Mouse (Mus musculus) lung, adult 2 months (tissue): ENCODE measurements around the gene Gpank1.

Experiments used
- CTCF ChIP-seq: fragments of 200-500 bp; IDR thresholded peaks from 2 replicates; pipeline ENCODE4 v1.5.1; 2011; ENCODE audit warnings: mild to moderate bottlenecking, low read length, control low read depth; ENCODE audit not compliant: insufficient read depth
- POLR2A ChIP-seq: fragments of 200-500 bp; IDR thresholded peaks from 2 replicates; pipeline ENCODE4 v1.6.1; 2011; ENCODE audit warnings: low read depth, mild to moderate bottlenecking, control low read depth, low read length, borderline replicate concordance; ENCODE audit errors: extremely low read depth

DNA sequence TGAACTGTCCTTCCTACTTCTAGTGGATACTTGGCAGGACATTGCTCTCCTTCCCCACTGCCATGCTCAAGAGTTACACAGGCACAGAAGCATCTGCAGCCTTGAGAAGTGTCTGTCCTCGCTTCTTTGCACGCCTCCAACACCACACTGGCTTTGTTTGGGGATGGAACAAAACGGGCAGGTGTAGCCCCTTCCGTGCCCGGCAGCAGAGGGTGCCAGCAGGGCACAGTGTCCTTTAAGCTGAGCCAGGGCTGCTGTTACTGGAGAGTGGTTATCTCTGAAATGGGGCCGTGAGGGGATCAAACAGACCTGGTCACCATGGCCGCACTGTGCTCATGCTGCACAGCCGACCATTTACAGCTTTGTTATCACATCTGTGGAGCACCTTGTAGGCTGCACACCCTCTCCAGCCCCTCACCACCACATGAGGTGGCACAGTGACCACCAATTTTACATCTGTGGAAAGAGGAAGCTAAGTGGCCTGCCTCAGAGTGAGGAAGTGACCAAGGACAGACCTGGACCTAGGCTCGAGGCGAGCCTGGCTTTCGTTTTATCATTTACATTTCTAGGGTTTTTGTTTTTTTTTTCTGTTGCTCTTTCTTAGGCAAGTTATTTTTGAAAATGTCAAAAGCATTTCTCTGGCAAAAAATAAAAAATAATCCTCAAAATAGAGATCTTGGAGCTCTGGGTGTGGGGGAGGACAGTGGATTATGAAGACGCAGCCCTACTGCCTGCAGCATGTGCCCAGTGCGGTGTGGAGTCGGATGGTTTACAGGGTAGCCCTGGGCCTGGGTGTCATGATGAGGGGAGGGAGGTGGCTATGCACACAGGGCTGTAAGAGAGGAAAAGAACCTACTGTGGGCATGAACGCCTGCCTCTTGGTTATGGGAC is 26.5 kb upstream of the Gpank1 start:
- TF ChIP-seq CTCF (no peak), POLR2A (no peak)
